Mouse (Mus musculus) cortical plate, adult 2 months (tissue): ENCODE data around the gene BC107364. TPM values are rescaled to one million over a fixed set of nuclear protein-coding genes. Genes with fewer than 3 reads are reported as not detected.
A peak's percentile ranks its signal among the peaks of the same experiment; 100 is the strongest.
"Not testable (repeated sequence)": the region's sequence is repeated elsewhere in the genome, so short reads cannot be mapped to it uniquely, and the experiment has no call there.

Experiments used
- H3K27ac ChIP-seq: fragments of 200-500 bp; 2 replicates; pipeline ENCODE4 v1.5.1; 2012; ENCODE audit warnings: low read length, control low read depth, inconsistent platforms; ENCODE audit not compliant: insufficient read depth
- H3K4me1 ChIP-seq: fragments of 200-500 bp; 2 replicates; pipeline ENCODE4 v1.6.1; 2011; ENCODE audit warnings: low read length; ENCODE audit not compliant: control insufficient read depth, insufficient read depth
- H3K4me3 ChIP-seq: fragments of 200-500 bp; 2 replicates; pipeline ENCODE4 v1.5.1; 2011; ENCODE audit warnings: mild to moderate bottlenecking, low read length, control low read depth; ENCODE audit not compliant: insufficient read depth
- CTCF ChIP-seq: fragments of 200-500 bp; IDR thresholded peaks from 2 replicates; pipeline ENCODE4 v1.5.1; 2011; ENCODE audit warnings: mild to moderate bottlenecking, control low read depth, low read length; ENCODE audit not compliant: insufficient read depth; ENCODE audit errors: extremely low read depth
- POLR2A ChIP-seq: fragments of 200-500 bp; IDR thresholded peaks from 2 replicates; pipeline ENCODE4 v1.6.1; 2011; ENCODE audit warnings: mild to moderate bottlenecking, low read length, control low read depth; ENCODE audit not compliant: insufficient read depth; ENCODE audit errors: extremely low read depth
- polyA plus RNA-seq: library from polyadenylated mRNA; depleted of rRNA; stranded (reverse); fragments of >200 nt; gene quantifications from 2 replicates; pipeline ENCODE4 v1.2.3, GENCODE M21; 2012

The BC107364 gene
- polyA plus RNA-seq, 1 experiment = not detected

- H3K27ac ChIP-seq = no peak overlapping the region
- TF ChIP-seq POLR2A (no peak), CTCF (no peak)
- no peak overlapping the region for H3K4me3 ChIP-seq
- no peaks in the 10 kb centered on the region for H3K4me1 ChIP-seq
Measured at GRCm38 (mm10) chr3:96445436-96445835, 6.7 kb downstream of the BC107364 start.

GRCm38 (mm10) chr3:96440578-96440977 is 11.5 kb downstream of the BC107364 start:
- Histone ChIP-seq H3K27ac (no peak overlapping the region), H3K4me3 (no peak overlapping the region), H3K4me1 (no peaks in the 10 kb centered on the region)
- TF ChIP-seq POLR2A (no peak), CTCF (peak; percentile 85)

GRCm38 (mm10) chr3:96435557-96436091 is 16.5 kb downstream of the BC107364 start:
- no peak overlapping the region for H3K27ac ChIP-seq
- H3K4me3 ChIP-seq = peak overlapping the region; percentile 12
- TF ChIP-seq POLR2A (no peak), CTCF (no peak)
- no peaks in the 10 kb centered on the region for H3K4me1 ChIP-seq

GRCm38 (mm10) chr3:96432207-96432606 is 19.9 kb downstream of the BC107364 start:
- H3K4me1 ChIP-seq = no peaks in the 10 kb centered on the region
- TF ChIP-seq CTCF = no peak
- TF ChIP-seq POLR2A = no peak
- no peak overlapping the region for H3K4me3 ChIP-seq
- no peak overlapping the region for H3K27ac ChIP-seq

GRCm38 (mm10) chr3:96429819-96430132 is 22.3 kb downstream of the BC107364 start:
- TF ChIP-seq POLR2A (no peak), CTCF (no peak)
- Histone ChIP-seq H3K27ac (no peak overlapping the region), H3K4me3 (no peak overlapping the region), H3K4me1 (no peaks in the 10 kb centered on the region)

- Histone ChIP-seq H3K4me3 (no peak overlapping the region), H3K4me1 (no peaks in the 10 kb centered on the region), H3K27ac (no peak overlapping the region)
- no peak for TF ChIP-seq CTCF
- no peak for TF ChIP-seq POLR2A
Measured at GRCm38 (mm10) chr3:96428941-96429818, 22.9 kb downstream of the BC107364 start.

- no peaks in the 10 kb centered on the region for H3K4me1 ChIP-seq
- no peak overlapping the region for H3K27ac ChIP-seq
- TF ChIP-seq POLR2A = no peak
Measured at GRCm38 (mm10) chr3:96427761-96428462, 24.2 kb downstream of the BC107364 start.

GRCm38 (mm10) chr3:96427311-96427710 is 24.8 kb downstream of the BC107364 start:
- no peak for TF ChIP-seq CTCF
- no peak for TF ChIP-seq POLR2A
- Histone ChIP-seq H3K27ac (no peak overlapping the region), H3K4me1 (no peaks in the 10 kb centered on the region), H3K4me3 (no peak overlapping the region)

More at GRCm38 (mm10) chr3:96427761-96428462, 24.2 kb downstream of the BC107364 start:
- no peak overlapping the region for H3K4me3 ChIP-seq

GRCm38 (mm10) chr3:96426268-96426667 is 25.8 kb downstream of the BC107364 start:
- no peak for TF ChIP-seq CTCF
- no peak for TF ChIP-seq POLR2A
- H3K4me3 ChIP-seq = no peak overlapping the region
- no peak overlapping the region for H3K27ac ChIP-seq
- no peaks in the 10 kb centered on the region for H3K4me1 ChIP-seq

- not testable (repeated sequence) for H3K27ac ChIP-seq, H3K4me1 ChIP-seq, H3K4me3 ChIP-seq
Measured at GRCm38 (mm10) chr3:96424447-96424846, 27.7 kb downstream of the BC107364 start.
